26 mouse cellular contexts compared by ENCODE assay signal in the genomic region with DNA sequence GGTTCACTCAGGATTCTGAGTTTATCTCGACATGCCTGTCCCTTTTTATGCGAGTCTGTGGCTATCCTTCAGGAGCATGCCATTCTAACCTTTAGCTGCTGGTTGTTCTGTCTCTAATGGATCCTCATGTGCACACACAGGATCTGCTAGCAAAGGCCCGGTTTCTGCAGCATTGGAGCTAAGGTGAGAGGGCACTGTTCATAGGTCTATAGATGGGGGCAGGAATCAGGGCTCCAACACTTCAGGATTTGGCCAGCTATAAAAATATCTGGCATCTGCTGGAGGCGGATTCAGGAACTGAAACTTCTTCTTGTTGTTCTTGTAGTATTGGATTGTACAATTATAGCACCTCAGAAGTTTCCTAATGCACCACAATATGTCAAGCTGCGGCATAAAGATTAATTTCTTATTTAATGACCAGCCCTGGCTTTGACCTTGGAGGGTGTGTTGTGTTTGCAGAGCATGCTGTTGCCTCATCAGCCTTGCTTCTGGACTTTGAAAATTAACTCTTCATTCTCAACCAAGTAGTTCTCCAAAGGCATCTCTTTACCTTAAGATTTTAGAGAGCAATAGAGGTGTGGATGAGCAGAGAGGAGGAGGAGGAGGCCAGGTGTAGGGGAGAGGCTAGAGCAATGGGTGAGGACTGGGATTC.
DNase-seq lines count a peak whose midpoint lies in the region; ATAC-seq and TF ChIP-seq lines count a peak whose summit lies in the region.
"Had no signal": no experiment of that assay in that cellular context is flagged by ENCODE, and none has a peak within 500 bp of the region (broad histone marks: within the 10 kb centered on the region; RNA-seq: fewer than 3 reads in every experiment).

No protein-coding gene starts in this region.

- H3K27me3 ChIP-seq in intestine, postnatal 0 days (replicated peaks; ENCODE audit: control insufficient read depth, insufficient read depth, low read length), result no peaks in the 10 kb centered on the region
- no peaks in the 10 kb centered on the region for H3K27me3 ChIP-seq in stomach, postnatal 0 days (ENCODE audit: control insufficient read depth, insufficient read depth, low read length)
- H3K27me3 ChIP-seq: embryonic facial prominence, embryonic 13.5 days; forebrain, embryonic 12.5 days; forebrain, embryonic 15.5 days; heart, embryonic 13.5 days; hindbrain, embryonic 12.5 days; hindbrain, embryonic 15.5 days had no signal

- H3K4me3 ChIP-seq in intestine, postnatal 0 days (ENCODE audit: low read depth, low read length), result no peak overlapping the region
- no peak overlapping the region for H3K4me3 ChIP-seq in stomach, postnatal 0 days (ENCODE audit: low read depth, low read length)
- H3K4me3 ChIP-seq: embryonic facial prominence, embryonic 10.5 days; embryonic facial prominence, embryonic 13.5 days; erythroblast, embryonic 14.5 days; forebrain, embryonic 12.5 days; forebrain, embryonic 15.5 days; heart, adult 2 months; heart, embryonic 10.5 days; heart, embryonic 13.5 days; hindbrain, embryonic 12.5 days; hindbrain, embryonic 15.5 days had no signal

- H3K4me2 ChIP-seq in intestine, postnatal 0 days (replicated peaks; ENCODE audit: low read depth), result no peak overlapping the region
- no peak overlapping the region for H3K4me2 ChIP-seq in stomach, postnatal 0 days (replicated peaks; ENCODE audit: low read depth)
- H3K4me2 ChIP-seq: embryonic facial prominence, embryonic 13.5 days; forebrain, embryonic 12.5 days; forebrain, embryonic 15.5 days; heart, embryonic 13.5 days; hindbrain, embryonic 12.5 days; hindbrain, embryonic 15.5 days had no signal

- H3K9me3 ChIP-seq in intestine, postnatal 0 days (ENCODE audit: control insufficient read depth), result 0 out of 2 replicates have a peak, but pooled peaks cover 3% of the 10 kb centered on the region
- H3K9me3 ChIP-seq in stomach, postnatal 0 days (ENCODE audit: control insufficient read depth, low read length), result no peaks in the 10 kb centered on the region
- H3K9me3 ChIP-seq: embryonic facial prominence, embryonic 10.5 days; embryonic facial prominence, embryonic 13.5 days; forebrain, embryonic 12.5 days; forebrain, embryonic 15.5 days; heart, embryonic 10.5 days; heart, embryonic 13.5 days; hindbrain, embryonic 12.5 days; hindbrain, embryonic 15.5 days had no signal

- ATAC-seq in intestine, postnatal 0 days, result peak; percentile 58; the same call in 1 of the 2 replicates
- ATAC-seq in stomach, postnatal 0 days (ENCODE audit: low FRiP score, low TSS enrichment), result peak; percentile 73
- ATAC-seq: activated CD4-positive, CD25-positive, alpha-beta regulatory T cell, adult 4 months; forebrain, embryonic 15.5 days had no signal

- H3K27ac ChIP-seq in intestine, postnatal 0 days (ENCODE audit: low read depth, low read length), result no peak overlapping the region
- H3K27ac ChIP-seq in stomach, postnatal 0 days (replicated peaks), result no peak overlapping the region
- H3K27ac ChIP-seq: embryonic facial prominence, embryonic 10.5 days; embryonic facial prominence, embryonic 13.5 days; forebrain, embryonic 12.5 days; forebrain, embryonic 15.5 days; heart, adult 2 months; heart, embryonic 10.5 days; heart, embryonic 13.5 days; hindbrain, embryonic 12.5 days; hindbrain, embryonic 15.5 days had no signal

- no peak for TF ChIP-seq EP300 in stomach, postnatal 0 days (optimal IDR thresholded peaks at IDR 0.05)

- H3K9ac ChIP-seq in intestine, postnatal 0 days (ENCODE audit: low read depth, low read length), result no peak overlapping the region
- no peak overlapping the region for H3K9ac ChIP-seq in stomach, postnatal 0 days (ENCODE audit: low read length)
- H3K9ac ChIP-seq: embryonic facial prominence, embryonic 13.5 days; forebrain, embryonic 12.5 days; forebrain, embryonic 15.5 days; heart, embryonic 13.5 days; hindbrain, embryonic 12.5 days; hindbrain, embryonic 15.5 days had no signal

- H3K36me3 ChIP-seq in intestine, postnatal 0 days (ENCODE audit: control insufficient read depth, insufficient read depth), result no peaks in the 10 kb centered on the region
- H3K36me3 ChIP-seq in stomach, postnatal 0 days (ENCODE audit: control insufficient read depth, insufficient read depth, low read length), result no peaks in the 10 kb centered on the region
- H3K36me3 ChIP-seq: embryonic facial prominence, embryonic 10.5 days; embryonic facial prominence, embryonic 13.5 days; forebrain, embryonic 12.5 days; forebrain, embryonic 15.5 days; heart, embryonic 10.5 days; heart, embryonic 13.5 days; hindbrain, embryonic 12.5 days; hindbrain, embryonic 15.5 days had no signal

- H3K4me1 ChIP-seq in intestine, postnatal 0 days (replicated peaks; ENCODE audit: control insufficient read depth, insufficient read depth, low read length), result no peaks in the 10 kb centered on the region
- no peaks in the 10 kb centered on the region for H3K4me1 ChIP-seq in stomach, postnatal 0 days (replicated peaks; ENCODE audit: control insufficient read depth, insufficient read depth)
- H3K4me1 ChIP-seq: embryonic facial prominence, embryonic 10.5 days; embryonic facial prominence, embryonic 13.5 days; forebrain, embryonic 15.5 days; heart, embryonic 10.5 days; heart, embryonic 13.5 days; hindbrain, embryonic 15.5 days had no signal

- DNase-seq in adrenal gland, adult 2 months, result peak; percentile 47
- no peak for DNase-seq in adrenal gland, postnatal 4 days (ENCODE audit: low spot score in 2 of 2)
- peak; percentile 24 to 34 for DNase-seq in adrenal gland, postnatal 36 days
- no peak for DNase-seq in adrenal gland, postnatal 25 days
- DNase-seq in stomach, postnatal 0 days (ENCODE audit: low spot score), result peak; percentile 51
- no peak for DNase-seq in gastrocnemius, postnatal 25 days
- no peak for DNase-seq in ovary, postnatal 10 days (ENCODE audit: low spot score)
- DNase-seq: cerebellum, adult 11 months; cerebellum, adult 2 months; cerebellum, adult 9-11 months; cerebellum, postnatal 36 days; embryo, embryonic 11 days; gastrocnemius, postnatal 36 days; heart, adult 2 months; heart, postnatal 14 days had no signal

- TF ChIP-seq CTCF in intestine, postnatal 0 days (IDR thresholded peaks at IDR 0.05; ENCODE audit: low read depth), result no peak
- no peak for TF ChIP-seq CTCF in stomach, postnatal 0 days (IDR thresholded peaks at IDR 0.05; ENCODE audit: low read depth)

- 38% methylated on average over 5 of the region's 5 CpGs for WGBS in intestine, postnatal 0 days
- WGBS in stomach, postnatal 0 days, result 65% methylated on average over 5 of the region's 5 CpGs

Comparison
In these comparisons a context has a peak if more than half of its experiments do, and no peak if none do; other contexts are left out.
1. DNase-seq: peak in adrenal gland, adult 2 months (single experiment), adrenal gland, postnatal 36 days (2 of 2) and stomach, postnatal 0 days (single experiment); none in adrenal gland, postnatal 4 days (0 of 2), adrenal gland, postnatal 25 days (single experiment), gastrocnemius, postnatal 25 days (single experiment) and ovary, postnatal 10 days (single experiment).